Mouse (Mus musculus) liver, adult 2 months (tissue): ENCODE results near the gene 4921539E11Rik. TPM values are rescaled to one million over a fixed set of nuclear protein-coding genes. Genes with fewer than 3 reads are reported as not detected.

Source experiments
- DNase-seq: peaks from one replicate; pipeline ENCODE4 v3.0.0-alpha.2; 2011; ENCODE audit warnings: low read depth, low spot score; ENCODE audit errors: extremely low read depth
- H3K27ac ChIP-seq: fragments of 200-500 bp; replicated peaks from 2 replicates; pipeline ENCODE4 v1.5.1; 2012; ENCODE audit warnings: low read depth, mild to moderate bottlenecking, control low read depth, inconsistent platforms, low read length; ENCODE audit not compliant: insufficient read depth
- H3K27me3 ChIP-seq: fragments of 200-500 bp; 2 replicates; pipeline ENCODE4 v1.6.1; 2012; ENCODE audit warnings: mild to moderate bottlenecking, moderate library complexity, low read length, inconsistent platforms; ENCODE audit not compliant: control insufficient read depth, insufficient read depth
- H3K36me3 ChIP-seq: fragments of 200-500 bp; 2 replicates; pipeline ENCODE4 v1.6.1; 2012; ENCODE audit warnings: low read length, inconsistent platforms; ENCODE audit not compliant: control insufficient read depth, insufficient read depth
- H3K4me1 ChIP-seq: fragments of 200-500 bp; 2 replicates; pipeline ENCODE4 v1.6.1; 2011; ENCODE audit warnings: low read length; ENCODE audit not compliant: control insufficient read depth, insufficient read depth
- H3K4me3 ChIP-seq: fragments of 200-500 bp; 2 replicates; pipeline ENCODE4 v1.5.1; 2011; ENCODE audit warnings: low read depth, mild to moderate bottlenecking, control low read depth, low read length, moderate library complexity; ENCODE audit not compliant: insufficient read depth
- H3K79me2 ChIP-seq: fragments of 200-500 bp; 2 replicates; pipeline ENCODE4 v1.6.1; 2012; ENCODE audit warnings: inconsistent platforms, mild to moderate bottlenecking, low read length, moderate library complexity; ENCODE audit not compliant: control insufficient read depth, insufficient read depth
- H3K9ac ChIP-seq: fragments of 200-500 bp; 2 replicates; pipeline ENCODE4 v1.6.1; 2012; ENCODE audit warnings: low read depth, mild to moderate bottlenecking, control low read depth, inconsistent platforms, low read length
- CTCF ChIP-seq: fragments of 200-500 bp; IDR thresholded peaks from 2 replicates; pipeline ENCODE4 v1.5.1; 2011; ENCODE audit warnings: low read depth, low read length, control low read depth
- POLR2A ChIP-seq: fragments of 200-500 bp; IDR thresholded peaks from 2 replicates; pipeline ENCODE4 v1.6.1; 2011; ENCODE audit warnings: low read length, control low read depth; ENCODE audit not compliant: insufficient read depth; ENCODE audit errors: extremely low read depth
- WGBS: fragments of 180-500 bp; shearing (Covaris S2); methylation state at CpG from one replicate; pipeline ENCODE4 v1.1.7; 2018; 5-methylcytosine and 5-hydroxymethylcytosine counted together
- polyA plus RNA-seq: library from polyadenylated mRNA; depleted of rRNA; stranded (reverse); fragments of >200 nt; gene quantifications from 2 replicates; pipeline ENCODE4 v1.2.3, GENCODE M21; 2012
- total RNA-seq: library from RNA; depleted of rRNA; stranded (reverse); fragments of >200 nt; gene quantifications from 2 replicates; pipeline ENCODE4 v1.2.3, GENCODE M21; 2014

4921539E11Rik gene
- total and polyA plus RNA-seq, 2 experiments, result not detected

DNA sequence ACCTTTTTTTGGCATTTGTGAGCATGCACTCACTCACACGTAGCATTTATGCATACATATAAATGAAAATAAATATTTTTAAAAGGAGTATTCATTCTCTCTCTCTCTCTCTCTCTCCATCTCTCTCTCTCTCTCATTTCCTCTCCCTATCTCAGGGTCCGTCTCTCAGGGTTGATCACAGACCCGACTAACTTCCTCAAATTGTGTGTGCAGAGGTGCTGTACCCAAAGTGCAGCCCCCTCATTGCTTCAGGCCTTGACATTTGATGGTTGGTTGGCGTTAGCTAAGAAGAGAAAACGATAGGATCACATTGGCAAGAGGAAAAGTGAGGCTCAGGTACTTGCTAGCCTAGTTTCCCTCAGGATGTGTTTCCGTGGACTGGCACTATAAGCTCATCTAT lies 68.9 kb downstream of the 4921539E11Rik start:
- Histone ChIP-seq H3K27me3 (no peaks in the 10 kb centered on the region), H3K27ac (no peak overlapping the region), H3K36me3 (no peaks in the 10 kb centered on the region), H3K9ac (no peak overlapping the region), H3K4me1 (peaks cover under 1% of the 10 kb centered on the region; the same call in 1 of the 2 replicates), H3K4me3 (no peak overlapping the region), H3K79me2 (no peaks in the 10 kb centered on the region)
- DNase-seq, result no peak
- no peak for TF ChIP-seq POLR2A
- no peak for TF ChIP-seq CTCF
- 78% methylated on average over 6 of the region's 6 CpGs for WGBS

DNA sequence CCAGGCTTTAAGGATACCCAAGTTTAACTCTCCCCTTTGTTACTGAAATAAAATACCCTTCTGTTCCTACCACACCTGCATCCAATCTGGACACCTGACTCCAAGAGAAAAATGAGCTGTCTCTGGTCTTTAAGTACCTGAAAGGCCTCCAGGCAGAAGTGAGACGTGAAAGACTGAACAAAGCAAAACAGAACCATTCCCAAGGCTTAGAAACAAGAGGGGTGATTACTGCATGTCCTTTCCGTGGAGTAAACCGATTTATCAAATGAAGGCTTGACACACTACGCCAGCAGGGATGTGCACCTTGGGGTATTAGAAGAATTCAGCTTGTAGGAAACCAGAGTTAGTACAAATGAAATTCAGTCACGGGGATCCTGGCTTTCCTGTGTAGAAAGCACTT lies 71.7 kb downstream of the 4921539E11Rik start:
- Histone ChIP-seq H3K4me3 (no peak overlapping the region), H3K4me1 (peaks cover 7% of the 10 kb centered on the region; the same call in 1 of the 2 replicates), H3K79me2 (peaks cover 8% of the 10 kb centered on the region; the same call in 1 of the 2 replicates), H3K27ac (no peak overlapping the region), H3K9ac (no peak overlapping the region), H3K36me3 (no peaks in the 10 kb centered on the region), H3K27me3 (no peaks in the 10 kb centered on the region)
- TF ChIP-seq POLR2A, result no peak
- TF ChIP-seq CTCF, result no peak
- DNase-seq, result no peak
- 94% methylated on average over 5 of the region's 5 CpGs for WGBS

DNA sequence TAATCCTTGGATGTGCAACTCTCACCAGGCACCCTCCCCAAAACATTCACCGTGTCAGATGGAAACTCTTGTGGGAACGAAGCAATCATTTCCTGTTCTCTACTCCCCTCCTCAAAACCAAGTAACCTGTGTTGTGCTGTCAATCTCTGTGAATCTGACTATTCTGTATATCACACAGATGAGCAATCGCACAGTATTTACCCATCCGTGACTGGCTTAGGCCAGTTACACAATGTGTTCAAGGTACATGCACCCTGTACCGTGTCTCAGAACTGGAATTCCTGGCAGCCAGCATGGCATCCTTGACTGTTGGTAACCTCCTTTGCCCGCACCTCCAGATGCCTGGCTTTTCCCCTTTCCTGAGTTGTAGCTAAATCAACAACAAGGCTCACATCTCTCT lies 74.6 kb downstream of the 4921539E11Rik start:
- TF ChIP-seq POLR2A (no peak), CTCF (no peak)
- peaks cover 8% of the 10 kb centered on the region; the same call in 1 of the 2 replicates for H3K79me2 ChIP-seq
- H3K27me3 ChIP-seq, result no peaks in the 10 kb centered on the region
- peak; percentile 96 for DNase-seq
- 23% methylated on average over 6 of the region's 6 CpGs for WGBS
- H3K36me3 ChIP-seq, result peaks cover 10% of the 10 kb centered on the region
- H3K4me3 ChIP-seq, result no peak overlapping the region
- H3K9ac ChIP-seq, result no peak overlapping the region
- H3K4me1 ChIP-seq, result peaks cover 9% of the 10 kb centered on the region
- peak overlapping the region; percentile 84 for H3K27ac ChIP-seq

DNA sequence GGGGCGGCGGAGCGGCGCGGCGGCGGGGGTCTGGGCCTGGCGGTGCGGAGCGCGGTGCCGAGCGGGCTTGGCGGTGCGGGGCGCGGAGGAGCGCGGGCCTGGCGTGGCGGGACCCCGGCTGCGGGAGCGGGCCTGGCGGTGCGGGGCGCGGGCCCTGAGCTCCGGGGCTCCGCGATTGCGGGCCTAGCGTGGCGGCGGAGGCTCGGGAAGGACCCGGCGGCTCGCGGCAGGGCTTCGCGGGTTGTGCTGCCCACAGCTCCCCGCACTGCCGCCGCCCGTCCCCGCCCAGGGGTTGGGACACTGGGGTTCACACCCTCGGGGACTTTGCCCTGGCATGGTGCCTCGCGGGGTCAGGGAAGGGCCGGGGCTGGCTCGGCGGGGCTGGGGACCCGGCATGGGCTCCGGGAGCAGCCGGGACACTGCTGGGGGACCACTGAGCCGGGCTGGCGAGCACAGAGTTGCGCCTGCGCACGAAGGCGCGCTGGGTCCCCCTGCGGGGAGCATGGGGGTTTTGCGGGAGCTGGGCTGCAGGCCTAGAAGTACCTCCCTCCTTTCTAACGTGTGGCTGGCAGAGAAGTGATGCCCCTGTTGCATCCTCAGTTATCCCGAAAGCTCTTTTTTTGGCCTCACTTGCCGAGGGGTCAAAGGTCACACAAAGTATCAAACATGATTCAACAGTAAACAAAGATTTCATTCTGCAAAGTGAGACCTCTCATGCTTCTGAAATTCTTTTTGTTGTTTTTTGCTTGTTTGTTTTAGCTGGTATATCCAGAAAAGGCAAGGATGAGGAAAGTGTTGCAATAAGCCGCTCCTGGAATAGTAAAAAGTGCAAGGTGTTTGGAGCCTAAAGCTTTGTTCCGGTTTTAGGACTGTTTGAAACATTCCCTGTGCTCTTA lies 75.5 kb downstream of the 4921539E11Rik start, which contains the start of gene Slc35d1:
Gene Slc35d1 (minus strand): TSS at position 240 of the 896 bp plus-strand sequence.
- 5% methylated on average over 69 of the region's 70 CpGs for WGBS
- TF ChIP-seq POLR2A, result peak; percentile 62
- no peak for TF ChIP-seq CTCF
- peak; percentile 98 for DNase-seq

DNA sequence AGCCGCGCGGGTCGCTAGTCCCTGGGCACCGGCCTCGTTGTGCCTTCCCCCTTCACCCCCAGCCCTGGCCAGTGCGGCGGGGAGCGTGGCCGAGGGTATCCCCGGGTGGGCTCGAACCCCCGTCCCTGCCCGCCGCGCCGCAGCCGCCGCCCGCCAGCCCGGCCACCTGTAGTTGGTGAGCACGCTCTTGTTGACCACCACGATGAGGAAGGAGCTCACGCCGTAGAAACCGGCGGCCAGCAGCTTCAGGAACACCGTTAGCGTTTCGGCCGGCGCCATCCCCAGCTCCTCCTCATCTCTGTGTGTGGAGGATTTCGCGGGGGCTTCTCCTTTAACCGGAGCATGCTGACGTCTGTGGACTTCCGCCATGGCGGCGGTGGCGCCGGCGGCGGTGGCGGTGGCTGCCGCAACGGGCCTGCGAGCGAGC lies 76.2 kb downstream of the 4921539E11Rik start:
- DNase-seq, result peak; percentile 18
- TF ChIP-seq CTCF, result no peak
- 0 out of 2 replicates have a peak, but pooled peaks have one; percentile 45 for TF ChIP-seq POLR2A
- Histone ChIP-seq H3K4me3 (peak overlapping the region; percentile 69), H3K79me2 (peaks cover 8% of the 10 kb centered on the region; the same call in 1 of the 2 replicates), H3K9ac (peak overlapping the region; percentile 98), H3K36me3 (peaks cover 23% of the 10 kb centered on the region), H3K27ac (peak overlapping the region; percentile 93), H3K27me3 (no peaks in the 10 kb centered on the region), H3K4me1 (peaks cover 9% of the 10 kb centered on the region)
- WGBS, result 2% methylated on average over 48 of the region's 48 CpGs

More for the DNA sequence above, 75.5 kb downstream of the 4921539E11Rik start, which contains the start of gene Slc35d1:
- H3K4me1 ChIP-seq, result peaks cover 9% of the 10 kb centered on the region
- peak within 1 kb of the TSS; percentile 69 for H3K4me3 ChIP-seq
- peak within 1 kb of the TSS; percentile 93 for H3K27ac ChIP-seq
- H3K27me3 ChIP-seq, result no peaks in the 10 kb centered on the region
- peaks cover 8% of the 10 kb centered on the region; the same call in 1 of the 2 replicates for H3K79me2 ChIP-seq
- H3K36me3 ChIP-seq, result peaks cover 17% of the 10 kb centered on the region
- H3K9ac ChIP-seq, result peak within 1 kb of the TSS; percentile 98
